12 mouse cellular contexts compared by ENCODE assay signal in genomic region chr15:100058912-100059311, GRCm38 (mm10).
"Had no signal": no experiment of that assay in that cellular context is flagged by ENCODE, and none has a peak within 500 bp of the region (broad histone marks: within the 10 kb centered on the region; RNA-seq: fewer than 3 reads in every experiment).

No protein-coding gene starts in this region.

- H3K9ac ChIP-seq: limb, embryonic 12.5 days; liver, embryonic 13.5 days; midbrain, embryonic 15.5 days; neural tube, embryonic 12.5 days had no signal

- ATAC-seq: lung, postnatal 0 days; midbrain, embryonic 15.5 days had no signal

- H3K36me3 ChIP-seq: limb, embryonic 12.5 days; liver, embryonic 13.5 days; midbrain, embryonic 15.5 days had no signal

- H3K27me3 ChIP-seq: limb, embryonic 12.5 days; liver, embryonic 13.5 days; midbrain, embryonic 15.5 days; neural tube, embryonic 12.5 days had no signal

- H3K4me3 ChIP-seq: limb, embryonic 12.5 days; liver, embryonic 13.5 days; midbrain, embryonic 15.5 days; neural tube, embryonic 12.5 days had no signal

- H3K4me2 ChIP-seq: limb, embryonic 12.5 days; midbrain, embryonic 15.5 days; neural tube, embryonic 12.5 days had no signal

- H3K9me3 ChIP-seq: limb, embryonic 12.5 days; liver, embryonic 13.5 days; midbrain, embryonic 15.5 days; neural tube, embryonic 12.5 days had no signal

- DNase-seq: kidney, adult 11 months; kidney, adult 9 months; kidney, postnatal 36 days; liver, embryonic 13.5 days; lung, adult 2 months; lung, postnatal 36 days; thymus, adult 18-20 months; thymus, postnatal 14 days had no signal

- H3K4me1 ChIP-seq: limb, embryonic 12.5 days had no signal

- H3K27ac ChIP-seq: limb, embryonic 12.5 days; midbrain, embryonic 15.5 days; neural tube, embryonic 12.5 days had no signal
